Mouse (Mus musculus): ENCODE data around the gene Neu3. TPM values are rescaled to one million over a fixed set of nuclear protein-coding genes. Genes with fewer than 3 reads are reported as not detected.

Gene Neu3
- total and polyA plus RNA-seq, 3 experiments = 8.5 to 11.5 (median 11.0) TPM

DNA sequence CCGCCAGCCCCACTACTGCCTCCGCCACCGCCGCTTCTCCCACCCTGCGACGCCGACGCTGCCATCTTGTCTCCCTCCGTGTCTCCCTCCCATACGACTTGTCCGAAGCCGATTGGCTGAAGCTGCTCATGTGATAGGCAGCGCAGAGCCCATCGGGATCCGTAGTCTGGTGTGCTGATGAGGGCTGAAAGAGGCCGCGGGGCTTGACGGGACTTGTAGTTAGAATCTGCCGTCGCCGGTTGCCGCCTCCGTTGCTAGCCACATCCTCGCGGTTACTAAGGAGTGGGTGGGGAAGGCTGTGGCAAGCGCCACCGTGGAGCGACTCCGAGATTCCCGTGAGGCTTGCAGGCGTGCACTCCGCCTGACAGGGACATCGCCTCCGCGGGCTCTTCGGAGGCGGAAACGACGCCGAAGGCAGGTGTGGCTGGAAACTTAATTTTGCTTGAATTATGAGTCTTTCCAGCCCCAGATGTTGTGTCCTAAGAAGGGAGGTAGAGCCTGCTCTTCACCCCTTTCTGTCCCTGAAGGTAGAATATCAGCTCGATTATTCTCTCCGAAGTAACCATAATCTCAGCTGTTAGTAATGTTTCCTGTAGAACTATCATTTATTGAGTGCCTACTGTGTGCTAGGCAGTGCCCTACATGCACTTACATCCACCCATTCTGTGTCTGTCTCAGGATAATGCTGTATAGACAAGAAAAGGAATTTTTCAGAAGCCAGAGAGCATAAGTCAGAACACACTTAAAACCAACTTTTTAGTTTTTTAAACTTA, 30.8 kb upstream of the Neu3 start, which contains the start of gene Xrra1:
Gene Xrra1, plus strand, starts transcription at position 304 of the 773 bp plus-strand sequence.
- in situ Hi-C loops (cut with MboI; ENCODE audit: low pct_ligation_motif_present, low pct_unique_long_range_greater_than_20kb, low sequenced_read_pairs) = no loop called here
- H3K27ac ChIP-seq (ENCODE audit: insufficient read depth, low read depth) = peak within 1 kb of the TSS; percentile 5; the same call in 1 of the 2 replicates
- H3K36me3 ChIP-seq (replicated peaks in 1 of 2; ENCODE audit: control insufficient read depth in 1 of 2, insufficient read depth in 1 of 2, low read length in 1 of 2) = peaks cover 9 to 19% of the 10 kb centered on the region in 2 experiments
- peaks cover 2 to 34% of the 10 kb centered on the region in 2 experiments; a peak in 3 of 4 replicates for H3K4me1 ChIP-seq (ENCODE audit: control insufficient read depth in 1 of 2, insufficient read depth in 2 of 2)
- peak; percentile 98 for DNase-seq (ENCODE audit: extremely low read depth)
- peak; percentile 92 for TF ChIP-seq TCF12 (IDR thresholded peaks at IDR 0.05; ENCODE audit: low read depth, low read length)
- peak; percentile 60; the same call in 1 of the 2 replicates for TF ChIP-seq GABPA (IDR thresholded peaks at IDR 0.05; ENCODE audit: insufficient replicate concordance, low read depth, low read length)
- TF ChIP-seq JUN (IDR thresholded peaks at IDR 0.05; ENCODE audit: insufficient read depth, low read depth, low read length) = no peak
- peak; percentile 90 for TF ChIP-seq POLR2A (IDR thresholded peaks at IDR 0.05; ENCODE audit: low read depth, low read length)
- no peak for TF ChIP-seq CHD1 (IDR thresholded peaks at IDR 0.05; ENCODE audit: low read depth, low read length)
- TF ChIP-seq MYC (IDR thresholded peaks at IDR 0.05; ENCODE audit: low read depth, low read length) = peak; percentile 73; the same call in 1 of the 2 replicates
- TF ChIP-seq MXI1 (IDR thresholded peaks at IDR 0.05; ENCODE audit: low read depth, low read length) = peak; percentile 84
- TF ChIP-seq MAX (IDR thresholded peaks at IDR 0.05; ENCODE audit: low read length) = peak; percentile 92
- TF ChIP-seq ZC3H11A (IDR thresholded peaks at IDR 0.05; ENCODE audit: low read depth, low read length) = no peak
- no peak for TF ChIP-seq MEF2A (IDR thresholded peaks at IDR 0.05; ENCODE audit: borderline replicate concordance, low read depth, low read length)
- peak; percentile 89 for TF ChIP-seq SIN3A (IDR thresholded peaks at IDR 0.05; ENCODE audit: low read length)
- TF ChIP-seq ELF1 (IDR thresholded peaks at IDR 0.05; ENCODE audit: low read depth, low read length) = peak; percentile 76
- no peak for TF ChIP-seq CTCF (conservative IDR thresholded peaks at IDR 0.05 in 1 of 2, IDR thresholded peaks at IDR 0.05 in 1 of 2; ENCODE audit: low read depth in 2 of 2, low read length in 2 of 2)
- peak; percentile 78; the same call in 1 of the 2 replicates for TF ChIP-seq POLR2AphosphoS2 (IDR thresholded peaks at IDR 0.05; ENCODE audit: low read depth, low read length)
- peak; percentile 28; the same call in 1 of the 2 replicates for TF ChIP-seq CHD2 (IDR thresholded peaks at IDR 0.05; ENCODE audit: low read length)
- TF ChIP-seq NRF1 (IDR thresholded peaks at IDR 0.05; ENCODE audit: low read depth, low read length) = peak; percentile 64
- no peak for TF ChIP-seq SMC3 (IDR thresholded peaks at IDR 0.05; ENCODE audit: low read depth, low read length)
- TF ChIP-seq ETS1 (conservative IDR thresholded peaks at IDR 0.05; ENCODE audit: low read depth, low read length) = no peak
- peak; percentile 99 for TF ChIP-seq HCFC1 (IDR thresholded peaks at IDR 0.05; ENCODE audit: low read depth, low read length)
- peak; percentile 78 for TF ChIP-seq ZKSCAN1 (IDR thresholded peaks at IDR 0.05; ENCODE audit: borderline replicate concordance, low read depth, low read length)
- TF ChIP-seq MAZ (IDR thresholded peaks at IDR 0.05; ENCODE audit: low read depth, low read length) = no peak
- TF ChIP-seq IRF4 (IDR thresholded peaks at IDR 0.05; ENCODE audit: low read depth, low read length) = no peak
- TF ChIP-seq UBTF (IDR thresholded peaks at IDR 0.05; ENCODE audit: low read depth, low read length) = no peak
- TF ChIP-seq TBP (conservative IDR thresholded peaks at IDR 0.05; ENCODE audit: low read depth, low read length) = peak; percentile 74
- TF ChIP-seq NELFE (IDR thresholded peaks at IDR 0.05; ENCODE audit: low read depth, low read length) = peak; percentile 89
- peak; percentile 93 for TF ChIP-seq ZMIZ1 (IDR thresholded peaks at IDR 0.05; ENCODE audit: low read depth, low read length)
- no peak for TF ChIP-seq ZNF384 (IDR thresholded peaks at IDR 0.05; ENCODE audit: low read depth, low read length)
- TF ChIP-seq USF1 (IDR thresholded peaks at IDR 0.05; ENCODE audit: low read depth, low read length) = peak; percentile 98
- no peak for TF ChIP-seq RCOR1 (conservative IDR thresholded peaks at IDR 0.05; ENCODE audit: low read depth, low read length)
- no peak for TF ChIP-seq PAX5 (IDR thresholded peaks at IDR 0.05; ENCODE audit: low read length)
- TF ChIP-seq RAD21 (IDR thresholded peaks at IDR 0.05; ENCODE audit: low read depth, low read length) = no peak
- no peak for TF ChIP-seq E2F4 (IDR thresholded peaks at IDR 0.05; ENCODE audit: insufficient replicate concordance, low read depth, low read length)
- TF ChIP-seq JUND (conservative IDR thresholded peaks at IDR 0.05; ENCODE audit: low read depth, low read length) = no peak
- peak; percentile 97; the same call in 1 of the 2 replicates for TF ChIP-seq KAT2A (IDR thresholded peaks at IDR 0.05; ENCODE audit: insufficient replicate concordance, low read length)
- no peak for TF ChIP-seq EP300 (IDR thresholded peaks at IDR 0.05; ENCODE audit: low read length)
- TF ChIP-seq USF2 (conservative IDR thresholded peaks at IDR 0.05; ENCODE audit: low read depth, low read length) = peak; percentile 94
- no peak for TF ChIP-seq MAFK (IDR thresholded peaks at IDR 0.05; ENCODE audit: insufficient replicate concordance, low read length)
- TF ChIP-seq BHLHE40 (IDR thresholded peaks at IDR 0.05; ENCODE audit: low read depth, low read length) = peak; percentile 73
- peaks cover 43% of the 10 kb centered on the region for H3K79me2 ChIP-seq (replicated peaks; ENCODE audit: control insufficient read depth, extremely low read depth, insufficient read depth, poor library complexity, severe bottlenecking)
- H3K9me3 ChIP-seq (replicated peaks; ENCODE audit: low read length) = no peaks in the 10 kb centered on the region
- no peaks in the 10 kb centered on the region for H3K27me3 ChIP-seq (replicated peaks)
- peak within 1 kb of the TSS; percentile 80 for H3K9ac ChIP-seq (ENCODE audit: insufficient read depth, low read depth)
- H3K4me2 ChIP-seq (ENCODE audit: insufficient read depth, low read depth, poor library complexity, severe bottlenecking) = peak within 1 kb of the TSS; percentile 100
- dilution Hi-C loops (cut with MboI; ENCODE audit: extremely low pct_ligation_motif_present, extremely low pct_unique_long_range_greater_than_20kb, low sequenced_read_pairs) = no loop called here
- H3K4me3 ChIP-seq (replicated peaks in 1 of 3; ENCODE audit: low read depth in 2 of 3, low read length in 2 of 3, poor library complexity in 1 of 3) = peak within 1 kb of the TSS; percentile 80 to 95 (median 88)

Measured in CH12.LX (cell line).